Mouse (Mus musculus): Measurements from ENCODE around the gene Hmga1b.

- TF ChIP-seq CTCF (IDR thresholded peaks at IDR 0.05; ENCODE audit: control insufficient read depth, insufficient read depth, insufficient replicate concordance, low read depth, low read length) (no peak), POLR2A (IDR thresholded peaks at IDR 0.05; ENCODE audit: control insufficient read depth, low read depth, low read length) (no peak)
Measured at GRCm38 (mm10) chr11:120736424-120736823, 26.2 kb upstream of the Hmga1b start.

Data from testis, adult 2 months (tissue).